Mouse (Mus musculus) forebrain, embryonic 16.5 days (tissue): ENCODE results near the gene Elmo1. TPM values are rescaled to one million over a fixed set of nuclear protein-coding genes. Genes with fewer than 3 reads are reported as not detected.

Experiments
- ATAC-seq: fragments of 200-750 bp; cut with Nextera tagmentation; 2 replicates; pipeline ENCODE4 v1.8.0; 2017; ENCODE audit warnings: mild to moderate bottlenecking, moderate library complexity
- H3K27ac ChIP-seq: fragments of 300-500 bp; sonication (generic); 2 replicates; pipeline ENCODE4 v1.5.1; 2014; ENCODE audit warnings: low read length, control low read depth
- H3K27me3 ChIP-seq: fragments of 300-500 bp; sonication (generic); replicated peaks from 2 replicates; pipeline ENCODE4 v1.6.1; 2014; ENCODE audit warnings: low read length; ENCODE audit not compliant: control insufficient read depth, insufficient read depth
- H3K36me3 ChIP-seq: fragments of 300-500 bp; sonication (generic); 2 replicates; pipeline ENCODE4 v1.6.1; 2014; ENCODE audit not compliant: control insufficient read depth, insufficient read depth
- H3K4me1 ChIP-seq: fragments of 300-500 bp; sonication (generic); replicated peaks from 2 replicates; pipeline ENCODE4 v1.6.1; 2014; ENCODE audit warnings: low read length; ENCODE audit not compliant: control insufficient read depth, insufficient read depth
- H3K4me2 ChIP-seq: fragments of 300-500 bp; sonication (generic); 2 replicates; pipeline ENCODE4 v1.6.1; 2014; ENCODE audit warnings: mild to moderate bottlenecking, low read length, control low read depth
- H3K4me3 ChIP-seq: fragments of 300-500 bp; sonication (generic); replicated peaks from 2 replicates; pipeline ENCODE4 v1.5.1; 2014; ENCODE audit warnings: mild to moderate bottlenecking, low read length, control low read depth
- H3K9ac ChIP-seq: fragments of 300-500 bp; sonication (generic); replicated peaks from 2 replicates; pipeline ENCODE4 v1.6.1; 2014; ENCODE audit warnings: low read depth, low read length, control low read depth
- H3K9me3 ChIP-seq: fragments of 300-500 bp; sonication (generic); 2 replicates; pipeline ENCODE4 v1.6.1; 2016; ENCODE audit warnings: low read length; ENCODE audit not compliant: control insufficient read depth
- WGBS: fragments of 180-500 bp; shearing (Covaris S2); extraction: QIAGEN DNeasy Blood & Tissue Kit; methylation state at CpG from one replicate; pipeline ENCODE4 v1.1.7; 2014; 5-methylcytosine and 5-hydroxymethylcytosine counted together
- polyA plus RNA-seq: library from polyadenylated mRNA; unstranded; fragments of >200 nt; fragmentation: Nextera tagmentation; extraction: Ambion mirVana; gene quantifications from 2 replicates; pipeline ENCODE4 v1.2.1, GENCODE M21; 2015

The Elmo1 gene
- 37.6 and 42.4 TPM in 2 replicates for polyA plus RNA-seq

DNA sequence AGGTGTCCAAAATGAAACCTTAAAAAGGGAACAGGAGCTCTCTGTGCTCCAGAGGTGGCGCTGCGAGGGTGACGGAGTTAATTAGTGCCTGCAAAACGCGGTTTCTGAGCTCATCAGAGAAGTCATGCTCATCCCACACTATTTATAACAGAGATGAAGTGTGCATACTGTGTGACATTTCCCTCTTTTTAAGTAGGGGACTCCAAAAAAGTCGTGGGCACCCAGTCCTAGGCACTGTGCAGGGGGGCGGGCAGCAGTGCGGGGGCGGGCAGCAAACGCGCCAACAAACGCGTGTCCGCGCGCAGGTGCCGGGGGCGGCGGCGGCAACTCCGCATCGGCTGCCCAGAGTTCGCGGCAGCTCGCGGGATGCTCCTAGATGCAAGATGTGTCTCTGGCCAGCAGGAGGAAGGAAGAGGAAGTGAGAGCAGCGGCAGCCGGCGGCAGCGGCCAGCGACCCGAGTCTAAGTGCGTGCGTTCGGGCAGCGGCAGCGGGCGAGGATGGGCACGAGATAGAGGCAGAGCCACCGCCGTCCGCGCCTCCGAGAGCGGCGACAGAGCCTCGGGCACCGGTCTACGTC is at the start of gene Elmo1:
Gene Elmo1 (plus strand): TSS at position 464 of the 578 bp plus-strand sequence.
- H3K9ac ChIP-seq = peak within 1 kb of the TSS; percentile 71
- ATAC-seq = peak; percentile 67
- H3K27me3 ChIP-seq = peaks cover 24% of the 10 kb centered on the region
- H3K4me1 ChIP-seq = peaks cover 9% of the 10 kb centered on the region
- H3K4me3 ChIP-seq = peak within 1 kb of the TSS; percentile 75
- peak within 1 kb of the TSS; percentile 48 for H3K27ac ChIP-seq
- WGBS = under 1% methylated on average over 49 of the region's 49 CpGs
- H3K9me3 ChIP-seq = no peaks in the 10 kb centered on the region
- H3K4me2 ChIP-seq = peak within 1 kb of the TSS; percentile 97
- no peaks in the 10 kb centered on the region for H3K36me3 ChIP-seq

DNA sequence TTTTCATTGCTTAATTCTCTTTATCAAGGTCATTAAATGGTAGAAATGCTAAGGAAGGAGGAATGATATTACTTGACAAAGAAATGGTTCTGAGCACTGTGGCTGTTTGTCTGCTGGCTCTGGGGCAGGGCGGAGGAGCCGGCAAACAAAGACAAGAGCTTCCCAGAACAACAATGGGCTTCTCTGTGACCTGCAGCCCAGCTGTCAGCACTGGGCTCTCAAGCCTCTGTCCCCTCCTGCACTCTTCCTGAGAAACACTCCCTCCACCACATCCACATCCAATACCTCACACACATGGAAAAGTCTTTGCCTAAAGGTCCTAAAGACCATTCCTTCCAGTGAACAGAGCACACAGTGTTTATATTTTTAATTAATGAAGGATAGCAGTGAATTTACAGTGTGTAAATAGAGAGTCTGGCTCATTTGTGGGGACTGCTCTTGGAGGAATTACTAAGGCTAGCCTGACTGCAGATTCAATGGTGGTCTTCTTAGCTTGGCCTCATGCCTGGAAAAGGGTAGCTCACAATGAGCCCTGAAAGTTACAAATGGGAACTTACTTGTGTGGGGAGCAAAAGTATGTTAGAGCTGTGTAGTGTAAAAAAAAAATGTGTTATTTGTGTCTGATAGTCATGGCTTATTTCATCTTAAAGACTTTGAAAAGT is 49.1 kb upstream of the Elmo1 start:
- no peaks in the 10 kb centered on the region for H3K4me1 ChIP-seq
- 9% methylated on average over 2 of the region's 2 CpGs for WGBS
- ATAC-seq = peak; percentile 47; the same call in 1 of the 2 replicates
- no peak overlapping the region for H3K4me2 ChIP-seq
- no peaks in the 10 kb centered on the region for H3K9me3 ChIP-seq
- no peak overlapping the region for H3K27ac ChIP-seq
- H3K4me3 ChIP-seq = no peak overlapping the region
- H3K9ac ChIP-seq = no peak overlapping the region
- H3K36me3 ChIP-seq = no peaks in the 10 kb centered on the region
- H3K27me3 ChIP-seq = no peaks in the 10 kb centered on the region

DNA sequence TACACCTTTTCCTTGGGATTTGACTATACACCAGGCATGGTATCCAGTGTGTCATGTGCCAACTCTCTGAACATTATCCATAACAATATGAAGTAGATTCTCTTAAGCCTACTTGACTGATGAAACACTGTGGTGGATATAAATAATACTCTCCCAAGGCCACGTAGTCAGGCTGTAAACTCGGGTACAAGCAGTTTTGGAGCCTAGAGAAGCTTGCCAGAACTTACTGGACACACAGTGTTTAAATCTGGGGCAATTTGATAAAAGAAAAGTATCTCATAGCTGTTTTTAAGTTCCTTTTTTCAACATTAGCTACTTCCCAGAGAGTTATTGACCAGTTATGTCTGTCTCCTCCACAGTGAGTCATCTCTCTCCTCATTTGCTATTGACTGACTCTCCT is 47.5 kb upstream of the Elmo1 start:
- Histone ChIP-seq H3K4me3 (no peak overlapping the region), H3K4me2 (no peak overlapping the region), H3K9ac (no peak overlapping the region), H3K4me1 (no peaks in the 10 kb centered on the region), H3K36me3 (no peaks in the 10 kb centered on the region), H3K9me3 (no peaks in the 10 kb centered on the region), H3K27me3 (no peaks in the 10 kb centered on the region), H3K27ac (no peak overlapping the region)
- 84% methylated on average over 2 of the region's 2 CpGs for WGBS
- no peak for ATAC-seq

DNA sequence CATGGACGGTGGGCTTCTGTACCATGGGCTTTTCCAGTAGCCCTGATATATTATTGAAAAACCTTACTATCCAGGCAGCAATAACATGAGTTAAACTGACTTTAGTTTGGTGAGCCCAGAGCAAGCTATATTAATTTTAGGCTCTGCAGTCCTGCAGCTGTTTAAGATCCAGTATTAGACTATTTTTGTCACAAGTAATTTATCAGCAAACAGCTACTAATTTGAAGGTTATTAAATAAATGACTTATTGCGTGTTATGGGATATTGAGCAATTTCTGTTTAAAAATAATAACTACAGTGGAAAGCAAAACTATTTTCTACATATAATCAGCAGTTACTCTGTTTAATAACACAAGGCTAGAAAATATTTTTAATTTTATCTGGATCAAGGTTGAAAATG is 45.0 kb upstream of the Elmo1 start:
- H3K4me1 ChIP-seq = peaks cover 3% of the 10 kb centered on the region; the same call in 1 of the 2 replicates
- H3K27ac ChIP-seq = no peak overlapping the region
- no peaks in the 10 kb centered on the region; the same call in 1 of the 2 replicates for H3K27me3 ChIP-seq
- H3K36me3 ChIP-seq = no peaks in the 10 kb centered on the region
- WGBS = 97% methylated on average over 2 of the region's 2 CpGs
- H3K4me2 ChIP-seq = no peak overlapping the region
- H3K4me3 ChIP-seq = no peak overlapping the region
- H3K9me3 ChIP-seq = no peaks in the 10 kb centered on the region
- H3K9ac ChIP-seq = no peak overlapping the region
- ATAC-seq = no peak

DNA sequence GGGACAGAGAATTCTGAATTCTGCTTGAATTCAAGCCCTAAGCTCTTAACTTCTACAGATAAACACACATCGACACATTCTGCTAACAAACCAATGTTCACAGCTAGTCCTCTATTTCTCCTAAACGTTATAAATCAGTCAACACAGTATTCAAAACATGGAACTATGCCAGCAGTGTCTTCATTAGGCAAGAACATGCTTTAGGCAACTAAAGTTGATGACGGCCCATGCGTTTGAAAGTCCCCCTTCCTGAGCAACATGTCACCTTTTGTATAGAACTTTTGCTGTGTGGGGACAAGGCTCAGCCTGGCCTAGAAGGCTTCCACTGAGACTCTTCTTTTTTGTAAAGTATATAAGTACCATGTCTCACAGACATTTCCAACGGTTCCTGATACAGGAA is 44.6 kb upstream of the Elmo1 start:
- peaks cover 3% of the 10 kb centered on the region; the same call in 1 of the 2 replicates for H3K4me1 ChIP-seq
- no peak overlapping the region for H3K27ac ChIP-seq
- WGBS = 46% methylated on average over 5 of the region's 5 CpGs
- H3K36me3 ChIP-seq = no peaks in the 10 kb centered on the region
- no peaks in the 10 kb centered on the region for H3K9me3 ChIP-seq
- no peak overlapping the region for H3K4me2 ChIP-seq
- no peaks in the 10 kb centered on the region; the same call in 1 of the 2 replicates for H3K27me3 ChIP-seq
- no peak overlapping the region for H3K9ac ChIP-seq
- H3K4me3 ChIP-seq = no peak overlapping the region
- no peak for ATAC-seq

DNA sequence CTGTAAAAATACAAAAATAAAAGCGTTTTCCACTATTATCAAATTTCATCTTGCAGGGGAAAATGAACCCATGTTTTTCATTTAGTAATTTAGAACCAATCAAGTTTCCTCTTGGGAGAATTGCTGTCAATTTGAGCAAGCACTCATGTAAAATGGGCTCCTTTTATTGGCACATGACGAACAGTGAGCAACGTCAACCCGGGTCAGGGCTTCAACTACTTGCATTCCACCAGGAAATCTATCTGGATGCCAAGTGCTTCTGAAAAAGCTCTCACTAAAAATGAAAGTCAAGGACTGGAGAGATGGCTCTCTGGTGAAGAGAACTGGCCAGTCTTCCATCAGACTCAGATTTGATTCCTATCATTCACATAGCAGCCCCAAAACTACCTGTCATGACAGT is 44.0 kb upstream of the Elmo1 start:
- no peak for ATAC-seq
- H3K9me3 ChIP-seq = no peaks in the 10 kb centered on the region
- peaks cover 3% of the 10 kb centered on the region; the same call in 1 of the 2 replicates for H3K4me1 ChIP-seq
- H3K9ac ChIP-seq = no peak overlapping the region
- no peak overlapping the region for H3K4me3 ChIP-seq
- WGBS = 71% methylated on average over 4 of the region's 4 CpGs
- no peak overlapping the region for H3K4me2 ChIP-seq
- no peaks in the 10 kb centered on the region for H3K36me3 ChIP-seq
- H3K27me3 ChIP-seq = no peaks in the 10 kb centered on the region; the same call in 1 of the 2 replicates
- H3K27ac ChIP-seq = no peak overlapping the region

DNA sequence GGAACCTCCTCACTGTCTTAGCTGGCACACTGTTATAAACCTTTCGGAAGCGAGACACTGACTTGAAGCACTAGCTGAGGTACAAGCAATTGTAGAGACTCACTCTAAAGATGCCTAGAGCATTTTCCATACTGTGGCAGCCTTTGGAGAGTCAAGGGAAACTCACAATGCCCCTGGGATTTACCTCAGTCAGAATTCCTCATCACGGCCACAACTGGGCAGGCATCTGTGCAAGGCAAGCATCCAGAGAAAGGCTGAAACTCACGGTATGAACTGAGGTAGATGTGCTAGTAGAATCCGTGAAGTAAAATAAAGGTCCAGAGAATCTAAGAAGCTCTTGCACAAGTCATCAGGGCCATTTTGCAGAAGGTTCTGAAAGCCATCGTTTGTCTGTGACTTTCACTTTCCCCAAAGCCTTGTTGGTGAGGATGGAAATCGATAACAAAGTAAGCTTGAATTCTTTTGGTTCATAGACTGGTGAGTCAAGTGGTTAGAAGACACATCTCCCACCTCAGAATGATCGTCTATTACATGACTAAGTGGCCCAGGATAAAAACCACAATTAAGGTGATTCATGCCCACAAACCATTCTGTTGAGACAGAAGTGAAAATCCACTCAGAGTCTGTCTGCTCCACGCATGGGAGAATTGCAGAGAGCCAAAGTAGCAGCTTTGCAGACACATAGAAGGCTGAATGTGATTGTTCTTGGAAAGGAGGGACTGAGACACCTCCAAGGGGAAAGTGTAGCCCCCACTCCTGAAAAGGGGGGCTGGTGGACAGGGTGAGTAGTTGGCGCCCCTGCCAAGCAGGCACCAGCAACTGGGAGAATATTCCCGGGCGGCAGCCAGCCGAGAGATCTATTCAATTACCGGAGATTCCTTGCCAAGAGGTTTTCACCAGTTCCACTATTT is 42.2 kb upstream of the Elmo1 start:
- peak; percentile 50; the same call in 1 of the 2 replicates for ATAC-seq
- 39% methylated on average over 14 of the region's 14 CpGs for WGBS
- Histone ChIP-seq H3K27me3 (no peaks in the 10 kb centered on the region; the same call in 1 of the 2 replicates), H3K4me3 (no peak overlapping the region), H3K9ac (no peak overlapping the region), H3K4me1 (peaks cover 3% of the 10 kb centered on the region; the same call in 1 of the 2 replicates), H3K4me2 (no peak overlapping the region), H3K36me3 (no peaks in the 10 kb centered on the region), H3K27ac (no peak overlapping the region), H3K9me3 (no peaks in the 10 kb centered on the region)

DNA sequence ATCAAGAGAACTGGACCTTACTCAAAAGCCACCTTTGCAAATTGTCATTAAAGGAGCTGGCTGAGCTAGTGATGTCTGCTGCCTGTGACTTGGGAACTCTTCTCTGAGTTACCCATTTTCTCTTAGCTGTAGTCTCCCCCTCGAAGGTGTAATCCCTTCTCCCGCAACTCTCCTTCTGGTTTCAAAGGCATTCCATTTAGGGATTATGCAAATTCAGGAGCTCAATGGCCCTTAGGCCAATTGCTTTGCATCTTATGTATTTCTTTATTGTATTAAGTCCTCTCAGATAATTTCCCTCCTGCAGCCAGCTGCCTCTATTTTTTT is 41.6 kb upstream of the Elmo1 start:
- H3K4me2 ChIP-seq = no peak overlapping the region
- H3K9me3 ChIP-seq = no peaks in the 10 kb centered on the region
- no peak overlapping the region for H3K4me3 ChIP-seq
- ATAC-seq = 0 out of 2 replicates have a peak, but pooled peaks have one; percentile 15
- no peak overlapping the region for H3K9ac ChIP-seq
- WGBS = 2% methylated on average over 2 of the region's 2 CpGs
- no peak overlapping the region for H3K27ac ChIP-seq
- H3K4me1 ChIP-seq = peaks cover 3% of the 10 kb centered on the region; the same call in 1 of the 2 replicates
- no peaks in the 10 kb centered on the region; the same call in 1 of the 2 replicates for H3K27me3 ChIP-seq
- H3K36me3 ChIP-seq = no peaks in the 10 kb centered on the region

DNA sequence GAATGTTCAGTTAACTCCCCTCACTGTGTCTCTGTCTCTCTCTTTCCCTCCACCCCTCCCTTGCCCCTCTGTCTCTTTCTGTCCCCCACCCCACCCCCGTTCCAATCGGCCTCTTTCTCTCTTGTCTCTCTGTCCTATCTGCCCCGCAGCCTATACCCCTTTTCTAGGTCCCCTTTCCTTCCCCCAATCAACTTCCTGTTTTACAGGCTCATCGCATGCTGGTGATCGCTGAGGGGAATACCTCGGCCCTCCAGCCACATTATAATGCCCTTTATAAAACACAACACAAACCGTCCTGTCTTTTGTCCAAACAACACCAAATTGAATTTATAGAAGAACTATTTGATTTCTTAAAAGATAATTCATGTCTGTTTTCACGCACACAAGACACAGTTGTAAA is 40.7 kb upstream of the Elmo1 start:
- H3K4me1 ChIP-seq = peaks cover 3% of the 10 kb centered on the region; the same call in 1 of the 2 replicates
- no peak overlapping the region for H3K4me2 ChIP-seq
- H3K27me3 ChIP-seq = no peaks in the 10 kb centered on the region; the same call in 1 of the 2 replicates
- 66% methylated on average over 8 of the region's 8 CpGs for WGBS
- no peak overlapping the region for H3K4me3 ChIP-seq
- H3K36me3 ChIP-seq = no peaks in the 10 kb centered on the region
- no peak overlapping the region for H3K27ac ChIP-seq
- no peak overlapping the region for H3K9ac ChIP-seq
- H3K9me3 ChIP-seq = no peaks in the 10 kb centered on the region
- no peak for ATAC-seq
